ENCODE assay signal across 1 mouse cellular context in genomic region chr6:86639180-86640160, GRCm38 (mm10).
TF ChIP-seq lines count a peak whose summit lies in the region.

No protein-coding gene starts in this region.

TF ChIP-seq in MEL, 35 proteins besides CTCF, POLR2A, EP300 and RAD21 (continued from another document):
- no peak for TF ChIP-seq MYB (IDR thresholded peaks at IDR 0.05; ENCODE audit: low read depth, low read length)
- TF ChIP-seq MXI1 (IDR thresholded peaks at IDR 0.05; ENCODE audit: low read depth, low read length) = peak; percentile 47; the same call in 1 of the 2 replicates
- no peak for TF ChIP-seq ZKSCAN1 (IDR thresholded peaks at IDR 0.05; ENCODE audit: low read depth, low read length)
- TF ChIP-seq TAL1 (IDR thresholded peaks at IDR 0.05; ENCODE audit: low read length) = peak; percentile 96
TF ChIP-seq in MEL: peak in this region for 10.
